Mouse (Mus musculus) lung, embryonic 16.5 days (tissue): Measurements from ENCODE around the gene Hist1h2bp. TPM values are rescaled to one million over a fixed set of nuclear protein-coding genes. Genes with fewer than 3 reads are reported as not detected.
"Not testable (repeated sequence)": the region's sequence is repeated elsewhere in the genome, so short reads cannot be mapped to it uniquely, and the experiment has no call there.

Experiments
- ATAC-seq: fragments of 200-750 bp; cut with Nextera tagmentation; 2 replicates; pipeline ENCODE4 v1.8.0; 2017; ENCODE audit warnings: low read depth, mild to moderate bottlenecking, moderate library complexity
- H3K27ac ChIP-seq: fragments of 300-500 bp; sonication (generic); 2 replicates; pipeline ENCODE4 v1.5.1; 2014; ENCODE audit warnings: mild to moderate bottlenecking, control low read depth, low read length
- H3K27me3 ChIP-seq: fragments of 300-500 bp; sonication (generic); 2 replicates; pipeline ENCODE4 v1.6.1; 2014; ENCODE audit warnings: low read depth, low read length, mixed read lengths; ENCODE audit not compliant: control insufficient read depth, insufficient read depth
- H3K36me3 ChIP-seq: fragments of 300-500 bp; sonication (generic); 2 replicates; pipeline ENCODE4 v1.6.1; 2014; ENCODE audit warnings: low read length; ENCODE audit not compliant: control insufficient read depth, insufficient read depth
- H3K4me1 ChIP-seq: fragments of 300-500 bp; sonication (generic); replicated peaks from 2 replicates; pipeline ENCODE4 v1.6.1; 2014; ENCODE audit warnings: low read length, mixed read lengths; ENCODE audit not compliant: control insufficient read depth, insufficient read depth
- H3K4me2 ChIP-seq: fragments of 300-500 bp; sonication (generic); 2 replicates; pipeline ENCODE4 v1.6.1; 2014; ENCODE audit warnings: low read depth, low read length, control low read depth
- H3K4me3 ChIP-seq: fragments of 300-500 bp; sonication (generic); 2 replicates; pipeline ENCODE4 v1.5.1; 2014; ENCODE audit warnings: mild to moderate bottlenecking, low read length, control low read depth
- H3K9ac ChIP-seq: fragments of 300-500 bp; sonication (generic); 2 replicates; pipeline ENCODE4 v1.6.1; 2014; ENCODE audit warnings: low read length, control low read depth
- H3K9me3 ChIP-seq: fragments of 300-500 bp; sonication (generic); 2 replicates; pipeline ENCODE4 v1.6.1; 2016; ENCODE audit warnings: low read length; ENCODE audit not compliant: control insufficient read depth
- WGBS: fragments of 180-500 bp; shearing (Covaris S2); extraction: QIAGEN DNeasy Blood & Tissue Kit; methylation state at CpG from one replicate; pipeline ENCODE4 v1.1.7; 2014; 5-methylcytosine and 5-hydroxymethylcytosine counted together
- polyA plus RNA-seq: library from polyadenylated mRNA; unstranded; fragments of >200 nt; fragmentation: Nextera tagmentation; extraction: Ambion mirVana; gene quantifications from 2 replicates; pipeline ENCODE4 v1.2.1, GENCODE M21; 2015

Gene Hist1h2bp
- polyA plus RNA-seq, 1 experiment from 2014 or later = 1.2 TPM

DNA sequence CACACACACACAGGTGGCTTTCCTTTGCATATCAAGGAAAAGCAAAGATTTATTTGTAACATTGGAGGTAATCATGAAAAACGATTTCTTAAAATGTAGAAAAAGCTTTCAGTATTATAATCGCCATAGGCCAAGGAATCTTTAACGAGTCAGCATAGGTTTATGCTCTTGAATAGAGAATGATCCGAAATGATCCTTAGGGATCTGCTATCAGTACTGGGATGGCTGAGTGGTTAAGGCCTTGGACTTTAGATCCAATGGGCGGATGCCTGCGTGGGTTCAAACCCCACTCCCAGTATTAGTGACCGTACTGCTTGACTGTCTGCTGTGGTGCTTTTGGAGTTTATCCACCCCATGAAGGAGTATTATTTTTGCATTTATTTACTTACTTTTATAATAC lies 8.3 kb downstream of the Hist1h2bp start:
- Histone ChIP-seq H3K36me3 (no peaks in the 10 kb centered on the region), H3K9ac (no peak overlapping the region), H3K9me3 (no peaks in the 10 kb centered on the region), H3K27ac (no peak overlapping the region), H3K4me3 (no peak overlapping the region), H3K4me2 (no peak overlapping the region), H3K27me3 (no peaks in the 10 kb centered on the region), H3K4me1 (peaks cover 2% of the 10 kb centered on the region)
- 90% methylated on average over 7 of the region's 7 CpGs for WGBS
- no peak for ATAC-seq

DNA sequence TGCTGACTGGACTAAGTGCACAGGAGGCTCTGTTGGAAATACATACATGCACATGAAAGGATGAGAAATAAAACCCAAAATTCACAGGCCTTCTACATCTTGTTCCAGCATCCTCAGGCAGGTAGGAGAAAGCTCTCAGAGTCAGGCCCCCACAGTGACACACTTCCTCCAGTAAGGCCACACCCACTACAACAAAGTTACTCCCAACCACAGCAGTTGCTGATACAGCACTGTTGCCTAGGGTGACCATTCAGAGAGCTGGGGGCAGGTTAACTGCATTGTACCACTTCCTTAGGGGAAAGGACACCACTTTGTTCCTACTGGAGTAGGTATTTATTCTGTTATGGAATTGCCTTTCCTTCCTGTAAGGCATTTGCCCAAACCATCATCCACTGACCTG lies 9.9 kb downstream of the Hist1h2bp start:
- not testable (repeated sequence) for H3K27me3 ChIP-seq, H3K36me3 ChIP-seq, H3K9me3 ChIP-seq, H3K27ac ChIP-seq, H3K4me3 ChIP-seq, H3K4me2 ChIP-seq, H3K9ac ChIP-seq, ATAC-seq, H3K4me1 ChIP-seq

DNA sequence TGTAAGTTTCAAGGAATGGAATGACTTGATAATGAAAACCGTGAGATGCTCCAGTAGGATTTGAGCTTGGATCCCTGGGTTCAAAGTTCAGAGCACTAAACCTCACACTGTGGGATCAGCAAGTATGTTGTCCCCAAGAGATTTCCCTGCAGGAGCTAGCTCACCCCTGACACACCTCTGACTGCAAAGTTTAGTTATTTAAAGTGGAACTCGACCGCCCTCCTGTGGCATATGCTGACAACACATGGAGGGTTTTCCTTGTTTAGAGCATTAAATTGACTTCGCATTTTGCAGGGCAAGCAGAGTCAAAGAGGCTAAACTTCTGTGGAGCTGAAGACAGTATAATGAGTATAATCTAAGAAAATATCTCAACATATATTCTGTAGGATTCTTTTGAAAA lies 15.8 kb downstream of the Hist1h2bp start:
- H3K4me3 ChIP-seq, H3K4me2 ChIP-seq, H3K9ac ChIP-seq, H3K4me1 ChIP-seq, H3K27me3 ChIP-seq, H3K27ac ChIP-seq, H3K9me3 ChIP-seq, H3K36me3 ChIP-seq: not testable (repeated sequence)
- WGBS = no CpG with 5 or more reads among the region's 4 CpGs
- ATAC-seq = peak; percentile 80

DNA sequence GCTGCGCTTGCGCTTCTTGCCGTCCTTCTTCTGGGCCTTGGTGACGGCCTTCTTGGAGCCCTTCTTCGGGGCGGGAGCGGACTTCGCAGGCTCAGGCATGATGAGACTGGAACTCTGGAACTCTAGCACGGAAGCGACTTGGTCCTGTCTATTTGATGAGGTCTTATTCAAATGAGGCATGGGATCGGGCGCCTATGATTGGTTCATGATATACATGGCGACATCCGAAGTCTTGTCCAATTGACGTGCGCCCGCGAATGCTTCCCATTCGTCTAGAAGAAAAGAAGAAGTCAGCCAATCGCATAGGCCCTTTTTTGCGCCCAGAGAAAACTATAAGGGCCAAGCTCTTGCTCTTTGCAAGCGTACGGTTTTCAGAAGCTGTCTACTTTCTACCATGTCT lies 22.8 kb downstream of the Hist1h2bp start, which contains the start of the genes Hist1h2bq and Hist1h2ao:
Hist1h2bq (minus strand) TSS at position 125 of the 400 bp plus-strand sequence.
Hist1h2ao (plus strand) TSS at position 393 of the 400 bp plus-strand sequence.
- not testable (repeated sequence) for H3K36me3 ChIP-seq, H3K4me1 ChIP-seq, H3K27me3 ChIP-seq, H3K9me3 ChIP-seq, H3K9ac ChIP-seq, H3K4me3 ChIP-seq, H3K4me2 ChIP-seq, H3K27ac ChIP-seq
- WGBS = no CpG with 5 or more reads among the region's 23 CpGs
- peak; percentile 96 for ATAC-seq

DNA sequence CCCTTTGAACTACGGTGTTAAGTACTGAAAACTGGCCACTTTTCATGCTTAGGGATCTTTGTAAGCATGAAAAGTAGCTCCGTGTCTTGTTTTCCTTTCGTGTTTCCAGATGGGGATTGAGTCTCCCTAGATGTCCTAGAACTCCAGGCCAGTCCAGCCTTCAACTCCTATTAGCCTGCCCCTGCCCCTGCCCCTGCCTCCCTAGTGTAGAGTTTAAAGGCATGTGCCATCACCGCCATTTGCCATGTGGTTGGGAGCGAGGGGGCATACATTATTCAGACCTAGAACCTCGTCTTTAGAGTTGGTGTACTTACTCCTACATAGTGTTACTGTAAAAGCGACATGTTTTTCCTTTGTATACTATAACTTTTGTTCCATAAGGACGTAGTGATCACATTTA lies 23.8 kb downstream of the Hist1h2bp start:
- H3K4me1 ChIP-seq, H3K36me3 ChIP-seq, H3K27ac ChIP-seq, H3K9ac ChIP-seq, H3K9me3 ChIP-seq, H3K4me2 ChIP-seq, H3K4me3 ChIP-seq, H3K27me3 ChIP-seq: not testable (repeated sequence)
- ATAC-seq = peak; percentile 15
- WGBS = no CpG with 5 or more reads among the region's 8 CpGs

DNA sequence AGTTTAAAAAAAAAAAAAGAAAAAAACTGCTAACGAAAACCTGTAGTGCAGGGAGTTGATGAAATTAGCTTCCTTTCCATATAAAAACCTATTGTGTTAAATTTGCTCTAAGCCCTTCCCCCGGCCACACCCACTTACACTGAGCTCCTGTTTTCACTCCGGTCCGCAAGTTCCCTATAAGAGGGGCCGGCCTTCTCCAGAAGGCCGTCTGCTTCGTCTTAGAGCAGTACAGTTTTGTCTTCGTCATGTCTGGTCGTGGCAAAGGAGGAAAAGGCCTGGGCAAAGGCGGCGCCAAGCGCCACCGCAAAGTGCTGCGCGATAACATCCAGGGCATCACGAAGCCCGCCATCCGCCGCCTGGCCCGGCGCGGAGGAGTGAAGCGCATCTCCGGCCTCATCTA lies 24.3 kb downstream of the Hist1h2bp start, which contains the start of gene Hist1h4m:
Hist1h4m (plus strand) TSS at position 208 of the 400 bp plus-strand sequence.
- ATAC-seq = peak; percentile 67
- no CpG with 5 or more reads among the region's 24 CpGs for WGBS
- Histone ChIP-seq H3K4me3 (0 out of 2 replicates have a peak within 1 kb of the TSS, but pooled peaks have one; percentile 13), H3K4me2 (0 out of 2 replicates have a peak within 1 kb of the TSS, but pooled peaks have one; percentile 35), H3K27ac (peak within 1 kb of the TSS; percentile 49)
- not testable (repeated sequence) for H3K9ac ChIP-seq, H3K36me3 ChIP-seq, H3K4me1 ChIP-seq, H3K9me3 ChIP-seq, H3K27me3 ChIP-seq

DNA sequence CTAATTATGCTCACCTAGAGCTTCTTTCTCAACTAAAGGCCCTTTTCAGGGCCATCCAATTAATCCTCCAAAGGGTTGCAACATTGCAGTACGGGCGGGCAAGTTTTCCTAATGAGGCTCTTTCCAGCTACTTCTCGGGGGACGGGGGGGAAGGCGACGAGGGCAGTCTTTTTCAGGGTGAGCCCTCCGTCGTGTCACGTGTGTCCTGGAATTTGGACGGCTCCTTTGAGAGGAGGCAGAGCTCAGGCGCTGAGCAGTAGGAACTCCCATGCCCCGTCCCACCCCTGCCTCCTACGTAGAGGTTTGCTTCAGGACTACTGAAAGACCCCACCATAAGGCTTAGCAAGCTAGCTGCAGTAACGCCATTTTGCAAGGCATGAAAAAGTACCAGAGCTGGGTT lies 24.8 kb downstream of the Hist1h2bp start:
- ATAC-seq = peak; percentile 57

DNA sequence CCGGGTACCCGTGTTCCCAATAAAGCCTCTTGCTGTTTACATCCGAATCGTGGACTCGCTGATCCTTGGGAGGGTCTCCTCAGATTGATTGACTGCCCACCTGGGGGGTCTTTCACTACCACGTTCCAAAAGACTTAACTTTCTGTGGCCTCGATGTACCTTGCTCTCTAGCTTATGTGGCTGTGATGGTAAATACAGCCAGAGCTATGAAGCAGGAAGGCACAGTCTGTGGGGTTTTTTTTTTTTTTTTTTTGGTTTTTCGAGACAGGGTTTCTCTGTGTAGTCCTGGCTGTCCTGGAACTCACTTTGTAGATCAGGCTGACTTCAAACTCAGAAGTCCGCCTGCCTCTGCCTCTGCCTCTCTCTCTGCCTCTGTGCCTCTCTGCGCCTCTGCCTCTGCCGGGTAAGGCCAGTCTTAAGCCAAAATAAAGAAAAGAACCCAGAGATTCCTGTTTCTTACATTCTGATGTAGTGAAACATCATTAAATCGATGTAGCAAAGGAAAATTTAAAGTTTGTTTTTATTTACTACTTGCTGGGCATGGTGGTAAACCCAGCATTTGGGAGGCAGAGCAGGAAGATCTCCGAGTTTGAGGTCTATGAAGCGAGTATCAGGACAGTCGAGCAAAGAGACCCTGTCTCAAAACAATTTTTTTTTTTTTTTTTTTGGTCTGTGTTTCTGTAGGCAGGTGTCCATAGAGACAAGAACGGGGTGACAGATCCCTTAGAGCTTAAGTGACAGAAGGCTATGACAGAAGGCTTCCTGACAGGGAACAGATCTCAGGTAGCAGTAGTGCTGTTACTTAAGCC lies 33.0 kb downstream of the Hist1h2bp start:
- H3K36me3 ChIP-seq, H3K4me2 ChIP-seq, H3K9ac ChIP-seq, H3K9me3 ChIP-seq, H3K27me3 ChIP-seq, H3K4me3 ChIP-seq, H3K27ac ChIP-seq, H3K4me1 ChIP-seq, ATAC-seq: not testable (repeated sequence)
- WGBS = 65% methylated on average over 6 of the region's 16 CpGs

More for the DNA sequence above, 24.8 kb downstream of the Hist1h2bp start:
- H3K9ac ChIP-seq, H3K27me3 ChIP-seq, H3K36me3 ChIP-seq, H3K9me3 ChIP-seq, H3K4me1 ChIP-seq: not testable (repeated sequence)
- Histone ChIP-seq H3K27ac (peak overlapping the region; percentile 49), H3K4me2 (0 out of 2 replicates have a peak overlapping the region, but pooled peaks have one; percentile 35), H3K4me3 (0 out of 2 replicates have a peak overlapping the region, but pooled peaks have one; percentile 13)
- under 1% methylated on average over 11 of the region's 14 CpGs for WGBS

DNA sequence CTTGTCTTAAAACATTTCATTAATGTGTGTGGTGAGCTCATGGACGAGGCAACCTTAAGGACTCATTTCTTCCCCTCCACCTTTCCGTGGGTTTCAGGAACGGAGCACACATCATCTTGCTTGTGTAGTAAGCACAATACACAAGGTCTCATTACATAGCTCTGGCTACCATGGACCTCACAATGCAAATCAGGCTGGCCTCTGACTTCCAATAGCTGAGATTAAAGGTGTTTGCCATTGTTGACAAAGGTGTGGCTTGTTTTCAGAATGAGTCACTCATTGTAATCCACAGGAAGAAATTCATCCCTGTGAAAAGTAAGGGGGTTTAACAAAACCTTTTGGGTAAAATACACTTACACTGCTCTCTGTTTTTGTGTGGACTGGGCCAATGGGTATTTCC lies 41.2 kb downstream of the Hist1h2bp start:
- H3K4me3 ChIP-seq = no peak overlapping the region
- H3K4me1 ChIP-seq = no peaks in the 10 kb centered on the region
- no peaks in the 10 kb centered on the region for H3K9me3 ChIP-seq
- no peaks in the 10 kb centered on the region for H3K27me3 ChIP-seq
- H3K27ac ChIP-seq = no peak overlapping the region
- WGBS = 69% methylated on average over 3 of the region's 3 CpGs
- no peak for ATAC-seq
- no peak overlapping the region for H3K4me2 ChIP-seq
- H3K36me3 ChIP-seq = no peaks in the 10 kb centered on the region
- H3K9ac ChIP-seq = no peak overlapping the region
